Mouse (Mus musculus) E14TG2a.4 (cell line): ENCODE results near the gene Gm49396.

Experiments used
- CTCF ChIP-seq: conservative IDR thresholded peaks from 2 replicates; pipeline ENCODE4 v1.5.1; 2014; ENCODE audit warnings: low read length
- NANOG ChIP-seq: IDR thresholded peaks from 2 replicates; pipeline ENCODE4 v1.6.1; 2014; ENCODE audit warnings: borderline replicate concordance, low read length, mixed read lengths
- POU5F1 ChIP-seq: IDR thresholded peaks from 2 replicates; pipeline ENCODE4 v1.6.1; 2014; ENCODE audit warnings: low read length, borderline replicate concordance

DNA sequence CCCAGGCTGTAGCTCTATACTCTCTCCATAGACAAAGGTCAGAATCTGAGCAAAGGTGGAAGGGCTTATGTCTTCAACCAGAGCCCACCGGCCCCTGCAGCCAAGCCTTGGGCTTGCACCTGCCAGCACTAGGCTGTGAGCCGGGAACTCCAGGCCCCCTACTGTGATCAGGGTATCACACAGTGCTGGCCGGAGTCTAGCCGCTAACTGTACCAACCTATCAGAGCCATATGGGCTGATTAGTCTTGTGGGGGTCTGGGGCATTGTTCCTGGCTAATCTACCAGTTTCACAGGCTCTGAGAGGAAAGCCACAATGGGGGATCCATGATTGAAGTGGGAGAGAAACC lies 28.4 kb downstream of the Gm49396 start:
- TF ChIP-seq CTCF (no peak), POU5F1 (no peak), NANOG (no peak)
